Mouse (Mus musculus) heart, embryonic 11.5 days (tissue): Measurements from ENCODE around the gene Ppie. TPM values are rescaled to one million over a fixed set of nuclear protein-coding genes. Genes with fewer than 3 reads are reported as not detected.
"Not testable (repeated sequence)": the region's sequence is repeated elsewhere in the genome, so short reads cannot be mapped to it uniquely, and the experiment has no call there.

Experiments used
- ATAC-seq: fragments of 200-750 bp; cut with Nextera tagmentation; replicated peaks from 2 replicates; pipeline ENCODE4 v1.8.0; 2017; ENCODE audit warnings: moderate library complexity; ENCODE audit not compliant: insufficient number of reproducible peaks, low FRiP score, low TSS enrichment
- H3K27ac ChIP-seq: fragments of 300-500 bp; sonication (generic); 2 replicates; pipeline ENCODE4 v1.5.1; 2014; ENCODE audit warnings: mild to moderate bottlenecking, low read depth, low read length
- H3K27me3 ChIP-seq: fragments of 300-500 bp; sonication (generic); 2 replicates; pipeline ENCODE4 v1.6.1; 2014; ENCODE audit warnings: mild to moderate bottlenecking, low read length, mixed read lengths; ENCODE audit not compliant: control insufficient read depth, insufficient read depth
- H3K36me3 ChIP-seq: fragments of 300-500 bp; sonication (generic); 2 replicates; pipeline ENCODE4 v1.6.1; 2014; ENCODE audit warnings: mild to moderate bottlenecking, low read length, moderate library complexity, mixed read lengths; ENCODE audit not compliant: control insufficient read depth, insufficient read depth
- H3K4me1 ChIP-seq: fragments of 300-500 bp; sonication (generic); 2 replicates; pipeline ENCODE4 v1.6.1; 2014; ENCODE audit warnings: low read length; ENCODE audit not compliant: control insufficient read depth, insufficient read depth
- H3K4me2 ChIP-seq: fragments of 300-500 bp; sonication (generic); 2 replicates; pipeline ENCODE4 v1.6.1; 2014; ENCODE audit warnings: mild to moderate bottlenecking, moderate library complexity
- H3K4me3 ChIP-seq: fragments of 300-500 bp; sonication (generic); 2 replicates; pipeline ENCODE4 v1.5.1; 2014; ENCODE audit warnings: low read depth, low read length
- H3K9ac ChIP-seq: fragments of 300-500 bp; sonication (generic); 2 replicates; pipeline ENCODE4 v1.6.1; 2014; ENCODE audit warnings: mild to moderate bottlenecking, low read depth, low read length, moderate library complexity
- H3K9me3 ChIP-seq: fragments of 300-500 bp; sonication (generic); replicated peaks from 2 replicates; pipeline ENCODE4 v1.6.1; 2016; ENCODE audit warnings: low read length; ENCODE audit not compliant: control insufficient read depth
- WGBS: fragments of 180-500 bp; shearing (Covaris S2); extraction: QIAGEN DNeasy Blood & Tissue Kit; methylation state at CpG from one replicate; pipeline ENCODE4 v1.1.7; 2014; ENCODE audit not compliant: insufficient replicate concordance; 5-methylcytosine and 5-hydroxymethylcytosine counted together
- polyA plus RNA-seq: library from polyadenylated mRNA; unstranded; fragments of >200 nt; fragmentation: Nextera tagmentation; extraction: Ambion mirVana; gene quantifications from 2 replicates; pipeline ENCODE4 v1.2.1, GENCODE M21; 2014

The Ppie gene
- polyA plus RNA-seq, 1 experiment from 2014 or later, result 65.1 TPM

DNA sequence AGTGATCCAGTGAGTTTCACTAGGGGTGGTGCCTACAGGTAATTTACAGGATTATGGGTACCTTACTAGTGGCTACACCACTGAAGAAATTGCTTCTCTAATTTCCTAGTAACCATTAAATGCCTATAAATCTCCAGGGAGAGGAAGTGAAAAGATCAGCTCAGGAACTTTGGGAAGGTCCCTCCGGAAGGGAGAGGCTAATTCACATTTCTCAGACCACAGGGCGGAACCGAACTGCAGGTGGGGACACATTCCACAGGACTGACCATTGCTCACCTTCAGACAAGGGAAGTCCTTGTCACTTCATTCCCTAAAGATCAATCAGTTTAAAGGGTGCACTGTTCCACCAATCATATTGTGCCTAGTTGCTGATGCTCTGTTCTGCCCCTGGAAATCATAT is 21.5 kb upstream of the Ppie start:
- not testable (repeated sequence) for H3K27ac ChIP-seq, H3K4me3 ChIP-seq, H3K9me3 ChIP-seq, ATAC-seq, H3K36me3 ChIP-seq, H3K4me1 ChIP-seq, H3K4me2 ChIP-seq, H3K9ac ChIP-seq
- 86% methylated on average over 3 of the region's 3 CpGs for WGBS
- H3K27me3 ChIP-seq, result peaks cover 12% of the 10 kb centered on the region

DNA sequence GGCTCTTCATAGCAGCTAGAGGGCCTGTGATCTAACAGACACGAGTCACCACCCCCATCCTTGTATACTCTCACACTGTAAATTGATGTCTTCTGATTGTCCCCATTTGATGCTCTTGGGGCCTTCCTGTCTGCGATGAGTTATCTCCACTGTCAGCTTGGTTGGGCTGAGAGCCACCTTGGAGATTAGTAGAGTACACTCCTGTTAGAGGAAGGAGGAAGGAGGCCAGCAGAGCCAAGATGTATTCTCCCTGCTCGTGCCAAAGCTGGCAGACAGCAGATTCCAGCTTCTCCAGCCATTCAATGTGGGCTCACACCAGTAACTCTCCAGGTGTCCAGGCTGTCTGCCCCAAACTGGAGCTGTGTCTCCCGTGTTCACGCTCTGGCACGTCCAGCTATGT is 20.8 kb upstream of the Ppie start:
- Histone ChIP-seq H3K36me3 (no peaks in the 10 kb centered on the region), H3K4me2 (no peak overlapping the region), H3K27ac (no peak overlapping the region), H3K9me3 (no peaks in the 10 kb centered on the region), H3K27me3 (peaks cover 12% of the 10 kb centered on the region), H3K4me3 (no peak overlapping the region), H3K4me1 (peaks cover 4% of the 10 kb centered on the region; the same call in 1 of the 2 replicates), H3K9ac (no peak overlapping the region)
- 74% methylated on average over 6 of the region's 6 CpGs for WGBS
- no peak for ATAC-seq

DNA sequence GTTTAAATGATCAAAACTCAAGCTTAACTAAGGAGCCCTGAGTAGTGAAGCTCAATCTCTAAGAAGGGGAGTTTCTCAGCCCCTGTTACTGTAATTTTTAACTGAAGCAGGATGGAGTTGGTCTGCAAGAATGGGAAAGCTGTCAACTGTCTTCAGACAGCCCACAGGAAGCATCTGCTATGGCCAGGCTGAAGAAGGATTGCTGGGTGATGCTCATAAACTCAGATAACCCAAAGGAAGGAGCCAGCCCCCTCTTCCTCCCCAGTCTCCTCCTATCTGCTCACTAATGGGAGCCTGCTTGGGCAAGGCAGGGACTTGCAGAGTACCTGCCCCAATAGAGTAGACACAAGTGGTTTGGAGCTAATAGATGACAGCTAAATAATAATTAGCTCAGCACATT is 16.1 kb upstream of the Ppie start:
- Histone ChIP-seq H3K4me1 (no peaks in the 10 kb centered on the region), H3K4me2 (no peak overlapping the region), H3K27me3 (peaks cover 11% of the 10 kb centered on the region), H3K4me3 (no peak overlapping the region), H3K9ac (no peak overlapping the region), H3K36me3 (no peaks in the 10 kb centered on the region), H3K9me3 (no peaks in the 10 kb centered on the region), H3K27ac (no peak overlapping the region)
- ATAC-seq, result no peak

DNA sequence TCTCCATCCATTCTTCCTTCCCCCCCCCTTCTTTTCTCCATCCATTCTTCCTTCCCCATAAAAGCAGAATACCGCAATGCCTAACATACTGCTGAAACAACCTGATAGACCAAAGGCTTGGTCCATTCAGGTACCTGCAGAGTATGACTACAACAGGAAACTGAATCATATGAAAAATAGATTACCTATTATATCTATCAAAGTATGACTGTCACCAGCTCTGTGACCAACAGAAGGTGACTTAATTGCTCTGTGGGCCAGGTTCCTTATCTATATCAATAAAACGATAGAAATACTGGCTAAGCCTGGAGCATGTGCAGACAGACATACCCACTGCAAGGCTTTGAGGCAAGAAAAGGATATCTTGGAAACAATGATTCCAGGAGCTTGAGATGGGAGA is 15.7 kb upstream of the Ppie start:
- Histone ChIP-seq H3K4me1 (no peaks in the 10 kb centered on the region), H3K4me2 (no peak overlapping the region), H3K27me3 (peaks cover 8% of the 10 kb centered on the region), H3K9me3 (no peaks in the 10 kb centered on the region), H3K9ac (no peak overlapping the region), H3K36me3 (no peaks in the 10 kb centered on the region), H3K27ac (no peak overlapping the region), H3K4me3 (no peak overlapping the region)
- ATAC-seq, result no peak
- WGBS, result 53% methylated on average over 2 of the region's 2 CpGs

DNA sequence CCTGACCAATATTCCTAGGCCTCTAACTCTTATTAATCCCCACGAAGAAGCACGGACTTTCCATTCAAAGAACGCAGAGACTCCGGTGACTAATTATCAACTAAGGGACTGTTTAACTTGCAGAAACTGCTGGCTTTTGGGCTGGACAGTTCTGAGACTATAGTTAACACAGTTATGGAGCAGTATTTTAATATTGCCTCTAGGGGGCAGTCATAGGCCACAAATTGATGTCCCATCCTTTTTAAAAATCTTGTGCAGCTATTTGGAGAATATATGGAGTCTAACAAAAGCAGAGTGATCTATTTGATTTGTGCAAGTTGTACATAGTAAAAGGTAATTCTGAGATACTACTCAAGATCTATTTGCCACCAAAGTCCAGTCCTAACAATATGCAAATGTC is 15.3 kb upstream of the Ppie start:
- no peaks in the 10 kb centered on the region for H3K36me3 ChIP-seq
- WGBS, result 28% methylated on average over 4 of the region's 4 CpGs
- no peaks in the 10 kb centered on the region for H3K9me3 ChIP-seq
- no peak overlapping the region for H3K9ac ChIP-seq
- H3K27me3 ChIP-seq, result peaks cover 5% of the 10 kb centered on the region
- no peak for ATAC-seq
- H3K27ac ChIP-seq, result no peak overlapping the region
- no peak overlapping the region for H3K4me3 ChIP-seq
- H3K4me1 ChIP-seq, result no peaks in the 10 kb centered on the region
- no peak overlapping the region for H3K4me2 ChIP-seq

DNA sequence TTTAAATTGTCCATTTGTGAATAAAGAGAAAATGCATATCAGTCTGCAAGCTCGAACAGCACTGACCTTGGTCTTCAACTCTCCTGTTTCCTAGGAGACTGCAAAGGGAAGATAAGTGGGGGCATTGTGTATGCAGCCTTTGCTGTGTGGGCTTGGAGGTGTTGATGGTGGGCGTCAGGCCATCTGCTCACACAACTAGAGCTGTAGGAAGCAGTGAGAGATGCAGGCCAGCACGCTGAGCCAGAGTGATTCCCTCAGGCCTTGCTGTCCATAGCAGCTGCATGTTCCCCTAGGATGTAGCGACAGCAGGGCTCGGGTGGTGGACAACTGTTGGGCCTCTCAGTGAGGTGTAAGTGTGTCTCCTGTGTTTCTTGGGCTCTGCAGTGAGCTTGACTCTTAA is 13.2 kb upstream of the Ppie start:
- no peak overlapping the region for H3K4me3 ChIP-seq
- no peaks in the 10 kb centered on the region for H3K9me3 ChIP-seq
- no peaks in the 10 kb centered on the region for H3K4me1 ChIP-seq
- H3K4me2 ChIP-seq, result no peak overlapping the region
- H3K27ac ChIP-seq, result no peak overlapping the region
- 36% methylated on average over 5 of the region's 5 CpGs for WGBS
- ATAC-seq, result no peak
- no peaks in the 10 kb centered on the region for H3K36me3 ChIP-seq
- H3K27me3 ChIP-seq, result peaks cover 3% of the 10 kb centered on the region
- no peak overlapping the region for H3K9ac ChIP-seq

DNA sequence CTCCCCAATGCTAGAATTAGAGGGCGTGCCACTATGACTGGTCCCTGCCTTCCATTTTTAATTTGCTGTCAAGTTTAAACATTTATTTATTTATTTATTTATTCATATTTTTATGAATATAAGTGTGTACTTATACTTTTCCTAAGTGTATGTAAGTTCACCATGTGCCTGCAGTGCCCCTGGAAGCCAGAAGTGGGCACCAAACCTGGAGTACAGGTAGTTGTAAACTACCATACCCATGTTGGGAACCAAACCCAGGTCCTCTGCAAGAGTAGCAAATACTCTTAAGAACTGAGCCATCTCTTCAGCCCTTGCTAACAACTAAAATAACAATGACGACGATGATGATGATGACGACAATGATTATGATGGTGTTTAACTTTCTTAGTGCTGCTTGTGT is 12.3 kb upstream of the Ppie start:
- H3K9me3 ChIP-seq, result no peaks in the 10 kb centered on the region
- no peaks in the 10 kb centered on the region for H3K36me3 ChIP-seq
- peaks cover 5% of the 10 kb centered on the region for H3K27me3 ChIP-seq
- WGBS, result 69% methylated on average over 4 of the region's 4 CpGs
- H3K27ac ChIP-seq, result no peak overlapping the region
- ATAC-seq, result no peak
- H3K4me1 ChIP-seq, result no peaks in the 10 kb centered on the region
- no peak overlapping the region for H3K4me2 ChIP-seq
- no peak overlapping the region for H3K9ac ChIP-seq
- H3K4me3 ChIP-seq, result no peak overlapping the region

DNA sequence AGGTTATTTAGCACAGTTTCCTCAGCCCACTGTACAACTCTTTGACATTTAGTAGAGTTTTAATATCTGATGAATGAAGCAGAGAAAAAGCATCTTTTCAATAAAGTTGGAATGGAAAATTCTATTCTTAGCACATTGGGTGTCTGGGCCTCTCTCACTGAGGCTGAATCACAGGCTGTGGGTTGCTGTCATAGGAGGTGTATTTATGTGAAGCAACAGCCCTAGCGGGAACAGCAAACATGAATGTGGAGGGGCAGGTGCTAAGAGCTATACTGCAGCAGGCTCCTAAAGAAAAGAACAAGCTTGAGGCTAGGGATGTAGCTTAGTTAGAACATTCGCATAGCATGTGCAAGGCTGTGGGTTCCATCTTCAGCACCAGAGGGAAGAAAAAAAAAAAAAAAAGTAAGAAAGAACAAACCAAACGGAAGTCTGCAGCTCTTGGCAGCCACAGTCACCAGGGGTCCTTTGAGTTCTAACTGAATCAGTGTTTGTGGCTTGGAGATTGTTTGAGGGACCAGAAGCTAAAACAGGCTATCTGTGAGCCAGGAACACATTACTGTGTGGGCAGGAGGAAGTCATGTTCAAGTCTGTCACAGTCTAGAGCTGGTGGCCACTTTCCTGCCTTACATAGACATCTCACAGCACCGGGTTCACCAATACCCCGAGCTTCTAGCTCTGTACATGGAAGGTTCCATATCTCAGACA is 7.8 kb upstream of the Ppie start:
- Histone ChIP-seq H3K4me2 (no peak overlapping the region), H3K9ac (no peak overlapping the region), H3K27me3 (peaks cover 4% of the 10 kb centered on the region; the same call in 1 of the 2 replicates), H3K4me1 (no peaks in the 10 kb centered on the region), H3K9me3 (no peaks in the 10 kb centered on the region), H3K4me3 (no peak overlapping the region), H3K36me3 (no peaks in the 10 kb centered on the region), H3K27ac (no peak overlapping the region)
- WGBS, result 66% methylated on average over 5 of the region's 5 CpGs
- no peak for ATAC-seq

DNA sequence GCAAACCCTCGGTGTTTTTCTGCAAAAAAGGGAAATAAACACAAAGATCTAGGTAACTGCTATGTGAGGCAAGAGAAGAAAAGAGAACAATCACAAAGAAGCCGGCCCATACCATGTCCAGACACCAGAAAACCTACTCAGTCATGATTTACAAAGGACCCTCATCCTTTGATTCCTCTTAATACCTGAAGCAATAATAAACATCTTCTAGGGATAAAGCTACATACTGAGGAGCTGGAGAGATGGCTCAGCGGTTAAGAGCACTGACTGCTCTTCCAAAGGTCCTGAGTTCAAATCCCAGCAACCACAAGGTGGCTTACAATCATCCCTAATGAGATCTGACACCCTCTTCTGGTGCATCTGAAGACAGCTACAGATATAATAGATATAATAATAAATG is 2.2 kb downstream of the Ppie start:
- no peak for ATAC-seq
- H3K4me2 ChIP-seq, result no peak overlapping the region
- 82% methylated on average over 3 of the region's 3 CpGs for WGBS

More for the DNA sequence above, 2.2 kb downstream of the Ppie start:
- no peaks in the 10 kb centered on the region for H3K9me3 ChIP-seq
- peaks cover 10% of the 10 kb centered on the region for H3K4me1 ChIP-seq
- no peak overlapping the region for H3K27ac ChIP-seq
- H3K9ac ChIP-seq, result no peak overlapping the region
- peaks cover 23% of the 10 kb centered on the region for H3K36me3 ChIP-seq
- H3K4me3 ChIP-seq, result no peak overlapping the region
- peaks cover under 1% of the 10 kb centered on the region; the same call in 1 of the 2 replicates for H3K27me3 ChIP-seq
